In the genomic region with DNA sequence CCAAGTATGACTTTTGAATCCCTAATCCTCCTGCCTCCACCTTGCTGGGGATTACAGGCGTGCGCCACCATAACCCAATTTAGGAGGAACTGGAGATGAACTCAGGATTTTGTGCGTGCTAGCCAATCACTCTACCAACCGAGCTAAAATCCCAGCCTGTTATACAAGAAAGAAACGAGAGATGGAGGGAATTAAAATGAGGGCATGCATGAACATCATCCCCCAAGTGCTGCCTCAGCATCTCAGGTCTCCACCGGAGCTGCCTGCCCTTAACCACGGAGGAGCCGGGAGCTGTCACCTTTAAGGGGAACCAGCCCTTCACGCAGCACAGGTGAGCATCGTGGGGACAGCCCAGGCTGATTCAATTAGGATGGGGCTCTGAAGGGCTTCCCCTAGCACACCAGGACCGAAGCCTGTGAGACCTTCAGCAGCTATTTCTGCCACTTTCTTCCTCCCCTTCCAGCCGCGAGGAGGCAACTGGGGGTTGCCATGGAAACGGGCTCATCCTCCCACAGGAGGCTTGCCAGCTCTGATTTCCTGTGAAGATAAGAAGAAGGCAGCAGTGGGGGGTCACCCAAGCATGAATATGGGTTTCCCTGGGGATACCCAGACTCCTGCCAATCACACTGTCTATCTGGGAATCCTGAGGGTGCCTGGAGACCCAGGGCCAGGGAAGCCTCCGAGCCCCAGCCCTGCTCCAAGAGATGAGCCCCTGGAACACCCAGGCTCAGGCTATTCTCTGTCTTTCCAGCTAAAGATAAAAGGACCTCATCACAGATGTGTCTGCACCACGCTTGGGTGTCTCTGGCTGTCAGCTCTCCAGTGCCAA, we compare ENCODE assay signal across 8 mouse cellular contexts. TPM values are rescaled to one million over a fixed set of nuclear protein-coding genes. Genes with fewer than 3 reads are reported as not detected.
A peak's percentile ranks its signal among the peaks of the same experiment; 100 is the strongest.
DNase-seq lines count a peak whose midpoint lies in the region; ATAC-seq lines count a peak whose summit lies in the region.

No protein-coding gene starts in this region.

- H3K9ac ChIP-seq in embryonic facial prominence, embryonic 14.5 days (ENCODE audit: low read depth, low read length) = no peak overlapping the region

- no peak for ATAC-seq in embryonic facial prominence, embryonic 14.5 days (ENCODE audit: low read depth)

- peak; percentile 35 for DNase-seq in adrenal gland, postnatal 25 days
- DNase-seq in embryonic facial prominence, embryonic 14.5 days (ENCODE audit: low spot score) = peak; percentile 51
- DNase-seq in kidney, postnatal 10 days = peak; percentile 59
- DNase-seq in midbrain, embryonic 10.5 days (ENCODE audit: low spot score) = peak; percentile 57
- peak; percentile 25 for DNase-seq in thymus, postnatal 0 days (ENCODE audit: low spot score)
- DNase-seq in urinary bladder, postnatal 36 days (ENCODE audit: low spot score in 2 of 2) = no peak
- DNase-seq in testis, postnatal 14 days (ENCODE audit: low spot score) = no peak
- no peak for DNase-seq in cerebellum, adult 18-20 months

- no peak overlapping the region for H3K4me2 ChIP-seq in embryonic facial prominence, embryonic 14.5 days (ENCODE audit: low read depth, low read length)

- H3K27me3 ChIP-seq in embryonic facial prominence, embryonic 14.5 days (replicated peaks; ENCODE audit: control insufficient read depth, insufficient read depth, low read length) = no peaks in the 10 kb centered on the region
- H3K27me3 ChIP-seq in midbrain, embryonic 10.5 days (ENCODE audit: low read depth, poor library complexity, severe bottlenecking) = no peaks in the 10 kb centered on the region

- H3K9me3 ChIP-seq in embryonic facial prominence, embryonic 14.5 days (ENCODE audit: control insufficient read depth, low read length) = no peaks in the 10 kb centered on the region
- H3K9me3 ChIP-seq in midbrain, embryonic 10.5 days (replicated peaks) = no peaks in the 10 kb centered on the region

- H3K4me1 ChIP-seq in embryonic facial prominence, embryonic 14.5 days (ENCODE audit: control insufficient read depth, insufficient read depth, low read length) = peaks cover 4% of the 10 kb centered on the region; the same call in 1 of the 2 replicates
- peaks cover 31% of the 10 kb centered on the region for H3K4me1 ChIP-seq in midbrain, embryonic 10.5 days

- WGBS in embryonic facial prominence, embryonic 14.5 days = 39% methylated on average over 13 of the region's 16 CpGs
- 33% methylated on average over 16 of the region's 16 CpGs for WGBS in midbrain, embryonic 10.5 days

- H3K4me3 ChIP-seq in embryonic facial prominence, embryonic 14.5 days (ENCODE audit: low read depth, low read length) = no peak overlapping the region
- no peak overlapping the region for H3K4me3 ChIP-seq in midbrain, embryonic 10.5 days

- no peak overlapping the region for H3K27ac ChIP-seq in embryonic facial prominence, embryonic 14.5 days (replicated peaks; ENCODE audit: low read depth, low read length)
- peak overlapping the region; percentile 55 for H3K27ac ChIP-seq in midbrain, embryonic 10.5 days (replicated peaks)

- H3K36me3 ChIP-seq in embryonic facial prominence, embryonic 14.5 days (ENCODE audit: control insufficient read depth, insufficient read depth, low read length) = no peaks in the 10 kb centered on the region
- H3K36me3 ChIP-seq in midbrain, embryonic 10.5 days = no peaks in the 10 kb centered on the region

RNA-seq across cellular contexts. Expression of gene Kcnb1, which starts 11.7 kb away (rescaled TPM):
- total RNA-seq in adrenal gland, postnatal 25 days (2021) = 10.8 and 14.5 TPM in 2 replicates
- polyA plus RNA-seq in embryonic facial prominence, embryonic 14.5 days (2014; fragmentation: Nextera tagmentation; extraction: Ambion mirVana) = 1.7 and 2.1 TPM in 2 replicates
- 0.49 and 1.0 TPM in 2 replicates for polyA plus RNA-seq in midbrain, embryonic 10.5 days (2016; fragmentation: Nextera tagmentation; extraction: Ambion mirVana)
- 0.36 and 0.55 TPM in 2 replicates for polyA plus RNA-seq in thymus, postnatal 0 days (2015; fragmentation: Nextera tagmentation; extraction: Ambion mirVana)

RNA-seq across cellular contexts. Expression of gene Ptgis, which starts 38.7 kb away (rescaled TPM):
- total RNA-seq in adrenal gland, postnatal 25 days (2021) = 17.7 and 24.9 TPM in 2 replicates
- 37.6 and 38.3 TPM in 2 replicates for polyA plus RNA-seq in embryonic facial prominence, embryonic 14.5 days (2014; fragmentation: Nextera tagmentation; extraction: Ambion mirVana)
- polyA plus RNA-seq in midbrain, embryonic 10.5 days (2016; fragmentation: Nextera tagmentation; extraction: Ambion mirVana) = 11.7 and 12.7 TPM in 2 replicates
- 1.7 and 2.2 TPM in 2 replicates for polyA plus RNA-seq in thymus, postnatal 0 days (2015; fragmentation: Nextera tagmentation; extraction: Ambion mirVana)

Comparison
In these comparisons a context has a peak if more than half of its experiments do, and no peak if none do; other contexts are left out.
1. DNase-seq: peak in adrenal gland, postnatal 25 days (single experiment), embryonic facial prominence, embryonic 14.5 days (single experiment), kidney, postnatal 10 days (single experiment), midbrain, embryonic 10.5 days (single experiment) and thymus, postnatal 0 days (single experiment); none in urinary bladder, postnatal 36 days (0 of 2), testis, postnatal 14 days (single experiment) and cerebellum, adult 18-20 months (0 of 2).